Mouse (Mus musculus): ENCODE measurements around the gene Grcc10.

Gene Grcc10

GRCm38 (mm10) chr6:124740888-124741761, at the start of gene Grcc10:
Gene Grcc10, minus strand, starts transcription at chr6:124741374.
- peak; percentile 97 for DNase-seq (ENCODE audit: low read depth, low spot score)

DNA sequence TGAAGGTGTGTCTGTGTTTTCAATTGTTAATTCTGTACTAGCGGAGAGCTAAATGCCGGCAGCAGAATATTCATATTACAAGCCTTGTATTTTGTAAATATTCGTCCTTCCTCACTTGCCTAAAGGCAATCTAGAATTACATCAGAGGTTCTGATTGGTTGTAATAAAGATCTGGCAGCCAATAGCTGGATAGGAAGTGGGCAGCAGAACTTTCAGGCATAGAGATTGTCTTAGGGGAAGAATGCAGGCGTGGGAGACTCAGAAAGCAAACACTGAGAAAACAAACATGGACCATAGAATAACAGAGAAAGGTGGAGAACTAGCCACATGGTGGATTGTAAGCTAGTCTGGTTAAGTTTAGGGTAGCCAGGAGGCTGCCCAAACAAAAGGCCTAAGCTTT, 48.9 kb upstream of the Grcc10 start:
- peak; percentile 33 for DNase-seq (ENCODE audit: low read depth, low spot score)

- peak; percentile 54 for DNase-seq (ENCODE audit: low read depth, low spot score)
Measured at GRCm38 (mm10) chr6:124789519-124789918, 48.3 kb upstream of the Grcc10 start.

DNA sequence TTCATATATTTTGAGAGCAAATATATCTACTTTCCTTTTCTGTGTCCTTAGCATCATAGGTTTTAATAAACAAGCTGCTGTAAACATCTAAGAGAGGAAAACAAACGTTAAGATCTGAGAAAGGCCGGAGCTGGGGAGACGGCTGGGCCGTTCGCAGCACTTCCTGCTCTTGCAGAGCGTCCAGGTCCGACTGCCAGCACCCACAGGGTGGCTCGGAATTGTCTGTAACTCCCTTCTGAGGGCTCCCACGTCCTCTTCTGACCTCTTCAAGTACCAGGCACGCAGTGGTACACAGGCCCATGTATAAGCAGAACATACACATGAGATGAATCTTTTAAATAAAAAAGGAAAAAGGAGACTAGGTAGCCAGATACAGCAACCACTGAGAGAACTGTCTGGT, 46.5 kb upstream of the Grcc10 start:
- DNase-seq (ENCODE audit: low read depth, low spot score) = no peak

GRCm38 (mm10) chr6:124786756-124787420, 45.7 kb upstream of the Grcc10 start:
- peak; percentile 94 for DNase-seq (ENCODE audit: low read depth, low spot score)

DNA sequence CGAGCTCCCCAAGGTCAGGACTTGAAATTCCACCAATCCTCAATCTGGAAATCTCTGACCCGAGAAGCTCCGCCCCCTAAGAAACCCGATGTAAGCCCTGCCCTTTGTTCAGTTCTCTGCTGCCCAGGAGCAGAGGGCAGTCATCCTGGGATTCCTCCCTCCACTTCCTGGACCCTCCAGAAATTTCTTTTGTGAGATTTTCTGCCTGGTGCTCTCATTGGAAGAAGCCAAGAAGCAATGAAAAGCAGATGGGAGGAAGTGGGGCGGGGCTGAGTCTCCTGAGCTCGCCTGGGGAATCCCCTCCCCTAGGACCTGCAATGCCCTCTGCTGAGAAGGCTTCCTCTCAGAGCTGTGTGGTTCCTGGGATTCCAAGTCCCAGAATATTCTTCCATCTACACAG, 41.3 kb upstream of the Grcc10 start:
- DNase-seq (ENCODE audit: low read depth, low spot score) = no peak

DNA sequence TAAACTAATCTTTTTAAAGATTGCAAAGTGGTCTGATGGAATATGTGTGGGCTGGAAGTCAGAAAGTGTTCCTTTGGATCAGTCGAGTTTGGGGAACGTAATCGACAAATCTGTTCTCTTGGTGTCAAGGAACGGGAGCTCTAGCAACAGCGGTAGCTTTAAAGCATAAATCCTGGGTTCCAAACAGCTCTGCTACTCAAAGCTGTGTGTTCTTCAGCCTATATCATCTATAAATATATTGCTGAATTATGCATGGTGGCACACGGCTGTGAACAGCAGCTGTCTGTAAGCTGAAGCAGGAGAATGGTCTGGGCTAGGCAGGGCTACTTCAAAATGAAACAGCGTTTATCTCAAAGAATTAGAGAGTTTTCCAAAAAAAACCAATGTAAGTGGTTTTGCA, 39.7 kb upstream of the Grcc10 start:
- DNase-seq (ENCODE audit: low read depth, low spot score) = peak; percentile 42

DNA sequence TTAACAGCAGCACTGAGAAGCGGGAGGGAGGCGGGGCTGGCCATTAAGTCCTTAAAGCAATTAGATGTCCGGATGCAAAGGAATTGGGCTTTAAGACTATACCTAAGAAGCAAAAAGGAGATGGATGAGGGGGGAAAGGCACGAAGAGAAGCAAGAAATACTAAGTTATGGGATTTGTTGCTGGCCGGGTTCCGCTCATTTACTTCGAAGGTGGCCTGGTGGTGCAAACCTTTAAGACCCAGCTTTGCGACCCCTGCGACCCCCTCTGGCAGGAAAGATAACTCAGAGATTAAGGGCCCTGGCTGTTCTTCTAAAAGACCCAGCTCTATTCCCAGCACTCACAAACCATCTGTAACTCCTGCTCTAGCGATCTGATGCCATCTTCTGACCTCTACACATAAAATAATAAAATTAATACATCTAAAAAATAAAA, 38.8 kb upstream of the Grcc10 start:
- no peak for DNase-seq (ENCODE audit: low read depth, low spot score)

DNA sequence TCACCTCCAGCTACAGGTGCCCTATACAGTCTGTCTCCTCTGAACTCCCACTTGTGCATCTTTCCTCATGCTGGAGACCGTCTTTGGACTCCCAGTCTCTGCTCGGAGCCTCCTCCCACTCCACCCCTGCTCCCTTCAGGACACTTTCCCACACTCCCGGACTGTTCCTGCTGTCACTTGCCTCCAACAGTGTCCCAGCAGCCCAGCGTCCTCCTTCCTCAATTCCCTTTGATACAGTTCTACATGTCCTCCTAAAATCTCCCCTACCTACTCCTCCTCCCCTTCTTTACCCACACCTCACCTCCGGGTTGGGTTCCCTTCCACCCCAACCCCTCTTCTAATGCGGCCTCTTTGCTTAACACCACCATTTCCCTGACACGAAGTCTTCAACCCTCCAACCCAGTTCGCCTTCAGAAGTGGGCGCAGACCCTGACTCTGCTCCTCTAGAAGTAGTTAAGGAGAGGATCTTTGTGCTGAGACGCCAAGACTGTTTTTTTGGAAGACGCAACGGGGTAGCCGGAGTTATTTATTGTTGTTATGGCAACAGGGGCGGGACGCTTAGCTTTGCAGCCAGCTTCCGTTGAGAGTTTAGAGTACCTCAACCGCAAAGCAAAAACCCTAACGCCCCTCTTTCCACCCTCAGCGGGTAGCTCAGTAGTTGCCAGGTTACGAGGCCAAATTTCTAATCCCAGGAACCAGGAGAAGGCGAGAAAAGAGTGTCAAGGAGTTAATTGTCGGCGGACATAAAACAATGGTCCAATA, 38.2 kb upstream of the Grcc10 start, which contains the start of gene Lrrc23:
Gene Lrrc23, minus strand, starts transcription at position 506 of the 762 bp plus-strand sequence.
- peak; percentile 60 for DNase-seq (ENCODE audit: low read depth, low spot score)

DNA sequence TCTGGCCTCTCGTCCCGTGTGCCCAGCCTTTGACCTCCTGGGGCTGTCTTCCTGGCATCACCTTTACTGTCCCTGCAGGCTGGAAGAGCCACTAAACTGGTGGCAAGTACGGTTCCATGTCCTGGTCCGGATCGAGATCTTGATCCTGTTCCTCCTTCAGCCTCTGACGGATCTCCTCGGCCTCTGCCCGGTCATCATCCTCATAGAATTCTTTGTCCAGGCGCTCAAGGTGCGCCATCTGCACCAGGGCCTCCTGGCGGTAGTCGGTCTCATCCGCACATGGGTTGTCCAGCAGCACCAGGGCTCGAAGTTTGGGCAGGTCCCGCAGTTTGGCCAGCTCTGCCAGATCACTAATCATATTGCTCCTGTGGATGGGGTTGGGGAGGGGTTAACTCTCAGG, 29.3 kb upstream of the Grcc10 start:
- no peak for DNase-seq (ENCODE audit: low read depth, low spot score)

GRCm38 (mm10) chr6:124770013-124770412, 28.8 kb upstream of the Grcc10 start:
- peak; percentile 64 for DNase-seq (ENCODE audit: low read depth, low spot score)

- DNase-seq (ENCODE audit: low read depth, low spot score) = peak; percentile 95
Measured at GRCm38 (mm10) chr6:124769101-124769765, 28.1 kb upstream of the Grcc10 start, which contains the start of gene Eno2. Gene Eno2, minus strand, starts transcription at chr6:124769673.

DNA sequence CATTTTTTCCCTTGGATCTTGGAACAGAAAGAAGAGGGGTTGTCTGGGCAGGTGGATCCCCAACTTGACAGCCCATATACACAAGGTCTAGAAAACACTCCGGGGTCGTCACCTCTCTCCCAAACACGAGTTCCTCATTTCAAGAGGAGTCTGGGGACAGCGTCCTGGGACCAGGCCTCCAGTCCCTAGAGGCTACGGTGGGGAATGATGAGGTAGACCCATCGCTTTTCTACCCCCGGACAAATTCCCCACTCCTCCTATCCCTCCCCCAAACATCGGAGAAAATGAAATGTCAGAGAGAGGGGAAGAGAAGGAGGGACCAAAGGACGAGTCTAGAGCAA, 27.5 kb upstream of the Grcc10 start:
- no peak for DNase-seq (ENCODE audit: low read depth, low spot score)

GRCm38 (mm10) chr6:124767920-124768703, 26.9 kb upstream of the Grcc10 start:
- peak; percentile 90 for DNase-seq (ENCODE audit: low read depth, low spot score)

GRCm38 (mm10) chr6:124767536-124767919, 26.4 kb upstream of the Grcc10 start:
- no peak for DNase-seq (ENCODE audit: low read depth, low spot score)

DNA sequence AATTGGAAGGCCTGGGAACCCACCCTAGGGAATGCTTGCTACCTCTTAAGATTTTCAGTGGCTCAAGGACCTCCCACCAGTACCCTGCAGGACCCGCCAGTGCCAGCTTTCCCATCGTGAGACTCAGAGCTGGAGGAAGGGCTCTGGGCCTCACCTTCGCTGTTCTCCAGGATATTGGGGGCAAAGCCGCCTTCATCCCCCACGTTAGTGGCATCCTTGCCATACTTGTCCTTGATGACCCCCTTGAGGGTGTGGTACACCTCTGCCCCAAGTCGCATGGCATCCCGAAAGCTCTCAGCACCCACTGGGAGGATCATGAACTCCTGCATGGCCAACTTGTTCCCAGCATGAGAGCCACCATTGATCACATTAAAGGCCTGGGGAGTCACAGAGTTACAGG, 24.8 kb upstream of the Grcc10 start:
- no peak for DNase-seq (ENCODE audit: low read depth, low spot score)

GRCm38 (mm10) chr6:124759259-124759658, 18.1 kb upstream of the Grcc10 start:
- peak; percentile 96 for DNase-seq (ENCODE audit: low read depth, low spot score)

- DNase-seq (ENCODE audit: low read depth, low spot score) = no peak
Measured at GRCm38 (mm10) chr6:124758849-124759232, 17.7 kb upstream of the Grcc10 start.

- DNase-seq (ENCODE audit: low read depth, low spot score) = peak; percentile 92
Measured at GRCm38 (mm10) chr6:124757909-124758848, 17.0 kb upstream of the Grcc10 start.

Measured in brain, adult 2 months (tissue).